Mouse (Mus musculus) lung, postnatal 0 days (tissue): ENCODE measurements around the gene Draxin.

Source experiments
- CTCF ChIP-seq: IDR thresholded peaks from 2 replicates; pipeline ENCODE4 v1.5.1; 2016; ENCODE audit warnings: antibody characterized with exemption, mild to moderate bottlenecking
- EP300 ChIP-seq: IDR thresholded peaks from 2 replicates; pipeline ENCODE4 v1.6.1; 2016; ENCODE audit warnings: antibody characterized with exemption, mild to moderate bottlenecking, control low read depth

DNA sequence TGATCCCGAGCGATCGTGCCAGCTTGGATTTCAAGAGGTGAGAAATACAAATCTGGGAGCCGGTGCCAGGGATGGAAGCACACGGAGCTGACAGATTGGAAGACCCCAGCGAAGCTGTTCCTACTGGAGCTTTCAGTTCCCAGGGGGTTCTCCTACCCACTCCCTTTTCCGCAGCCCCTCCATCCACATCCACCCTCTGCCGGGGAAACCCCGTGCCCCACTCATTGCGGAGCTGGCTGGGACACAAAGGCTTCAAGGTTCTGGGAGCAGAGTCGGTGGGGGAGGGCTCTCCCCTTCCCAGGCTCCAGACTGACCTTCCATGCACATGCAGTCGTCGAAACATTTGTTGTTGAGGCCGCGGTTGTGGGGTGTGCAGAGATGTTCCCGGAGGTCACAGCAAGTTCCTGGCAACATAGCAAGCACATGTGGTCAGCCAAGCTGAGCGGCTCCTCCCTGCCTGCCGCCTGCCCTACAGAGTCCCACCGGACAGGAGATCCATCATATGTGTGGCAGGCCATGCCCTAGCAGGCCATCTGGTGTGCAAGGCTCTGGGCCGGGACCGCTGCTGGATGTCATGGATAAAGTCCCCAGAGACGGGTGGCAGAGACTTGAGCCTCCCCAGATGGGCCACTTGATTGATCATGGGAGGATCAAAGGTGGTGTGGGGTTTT, 22.7 kb downstream of the Draxin start:
- TF ChIP-seq CTCF (no peak), EP300 (no peak)
